Mouse (Mus musculus): ENCODE results near the gene Cep112.

Gene Cep112

GRCm38 (mm10) chr11:108909396-108910195 is 484.6 kb downstream of the Cep112 start:
- DNase-seq (ENCODE audit: low read depth, low spot score) = no peak

Data from c-Kit-negative CD71-positive TER-119-positive erythroid progenitor cells, embryonic 14.5 days (primary cell).